Mouse (Mus musculus) ovary, adult 18-20 months (tissue): Measurements from ENCODE around the gene Magix.
"Not testable (repeated sequence)": the region's sequence is repeated elsewhere in the genome, so short reads cannot be mapped to it uniquely, and the experiment has no call there.

Experiments used
- DNase-seq: peaks from one replicate; pipeline ENCODE4 v3.0.0; 2022; ENCODE audit warnings: low spot score, mixed read lengths

Gene Magix

GRCm38 (mm10) chrX:7680864-7681263 is at the start of gene Magix:
TSS of gene Magix (minus strand) at chrX:7681251.
- DNase-seq: no peak

- no peak for DNase-seq
These were observed 47.8 kb upstream of the Magix start for GRCm38 (mm10) chrX:7728922-7729265.

GRCm38 (mm10) chrX:7728215-7728921 is 47.3 kb upstream of the Magix start, which contains the start of gene Praf2:
TSS of gene Praf2 (plus strand) at chrX:7728439.
- peak; percentile 77 for DNase-seq

- no peak for DNase-seq
These were observed 46.1 kb upstream of the Magix start for GRCm38 (mm10) chrX:7727176-7727575.

GRCm38 (mm10) chrX:7725841-7726240 is 44.8 kb upstream of the Magix start:
- no peak for DNase-seq

GRCm38 (mm10) chrX:7724135-7724534 is 43.1 kb upstream of the Magix start:
- no peak for DNase-seq

- DNase-seq: no peak
These were observed 41.6 kb upstream of the Magix start for GRCm38 (mm10) chrX:7722691-7723090.

- no peak for DNase-seq
These were observed 41.2 kb upstream of the Magix start for GRCm38 (mm10) chrX:7722282-7722611.

GRCm38 (mm10) chrX:7721514-7722281 is 40.6 kb upstream of the Magix start, which contains the start of gene Gm45208:
TSS of gene Gm45208 (plus strand) at chrX:7722245.
- peak; percentile 49 for DNase-seq

GRCm38 (mm10) chrX:7716058-7716457 is 35.0 kb upstream of the Magix start:
- not testable (repeated sequence) for DNase-seq

GRCm38 (mm10) chrX:7714135-7714899 is 33.3 kb upstream of the Magix start, which contains the start of gene Wdr45:
TSS of gene Wdr45 (plus strand) at chrX:7714333.
- peak; percentile 93 for DNase-seq

GRCm38 (mm10) chrX:7713764-7714134 is 32.7 kb upstream of the Magix start:
- not testable (repeated sequence) for DNase-seq

- DNase-seq: peak; percentile 82
These were observed 15.9 kb upstream of the Magix start, which contains the start of gene Gpkow for GRCm38 (mm10) chrX:7696954-7697381. TSS of gene Gpkow (plus strand) at chrX:7697131.

GRCm38 (mm10) chrX:7696520-7696919 is 15.5 kb upstream of the Magix start:
- no peak for DNase-seq

GRCm38 (mm10) chrX:7692862-7693261 is 11.8 kb upstream of the Magix start:
- no peak for DNase-seq

GRCm38 (mm10) chrX:7690486-7690885 is 9.4 kb upstream of the Magix start:
- DNase-seq: no peak

- DNase-seq: no peak
These were observed 7.3 kb upstream of the Magix start for GRCm38 (mm10) chrX:7688321-7688720.

- DNase-seq: no peak
These were observed 1.0 kb downstream of the Magix start for GRCm38 (mm10) chrX:7680057-7680412.

GRCm38 (mm10) chrX:7679405-7680056 is 1.5 kb downstream of the Magix start:
- DNase-seq: peak; percentile 82

- DNase-seq: no peak
These were observed 2.1 kb downstream of the Magix start for GRCm38 (mm10) chrX:7678986-7679385.

- no peak for DNase-seq
These were observed 6.1 kb downstream of the Magix start for GRCm38 (mm10) chrX:7675001-7675380.
